Mouse (Mus musculus): ENCODE results near the gene Chrm3. TPM values are rescaled to one million over a fixed set of nuclear protein-coding genes. Genes with fewer than 3 reads are reported as not detected.

The Chrm3 gene
- total and polyA plus RNA-seq, 2 experiments from 2014 or later = 2.8 to 14.8 TPM

DNA sequence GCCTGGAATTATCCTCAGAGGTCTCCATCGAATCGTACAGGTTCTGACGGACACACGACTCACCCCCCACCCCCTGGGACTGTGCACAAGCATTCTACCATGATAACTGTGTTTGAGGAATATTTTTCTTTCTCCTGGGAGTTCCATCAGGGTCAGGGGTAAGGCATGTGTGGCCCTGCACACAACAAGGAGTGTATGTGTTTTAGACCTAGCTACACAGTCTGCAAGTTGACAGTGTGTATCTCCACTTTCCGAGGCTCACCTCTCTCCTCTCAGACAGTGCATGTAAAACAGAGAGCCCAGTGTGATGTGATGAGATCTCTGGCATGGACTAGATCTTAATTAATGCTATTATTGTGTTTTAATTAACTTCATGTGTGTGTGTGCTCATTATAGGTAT, 472.4 kb downstream of the Chrm3 start:
- ATAC-seq = no peak
- no peak overlapping the region for H3K4me2 ChIP-seq (ENCODE audit: low read depth)
- H3K36me3 ChIP-seq (ENCODE audit: insufficient read depth) = no peaks in the 10 kb centered on the region
- no peak overlapping the region for H3K9ac ChIP-seq
- H3K4me3 ChIP-seq (ENCODE audit: low read depth, low read length) = no peak overlapping the region
- H3K9me3 ChIP-seq (ENCODE audit: low read length) = no peaks in the 10 kb centered on the region
- H3K27ac ChIP-seq (ENCODE audit: low read depth, low read length) = no peak overlapping the region
- no peaks in the 10 kb centered on the region for H3K4me1 ChIP-seq (ENCODE audit: insufficient read depth)
- H3K27me3 ChIP-seq (ENCODE audit: insufficient read depth, low read length) = no peaks in the 10 kb centered on the region
- WGBS = 83% methylated on average over 5 of the region's 5 CpGs
- no peak for DNase-seq
- TF ChIP-seq CTCF (IDR thresholded peaks at IDR 0.05; ENCODE audit: low read depth) = no peak

DNA sequence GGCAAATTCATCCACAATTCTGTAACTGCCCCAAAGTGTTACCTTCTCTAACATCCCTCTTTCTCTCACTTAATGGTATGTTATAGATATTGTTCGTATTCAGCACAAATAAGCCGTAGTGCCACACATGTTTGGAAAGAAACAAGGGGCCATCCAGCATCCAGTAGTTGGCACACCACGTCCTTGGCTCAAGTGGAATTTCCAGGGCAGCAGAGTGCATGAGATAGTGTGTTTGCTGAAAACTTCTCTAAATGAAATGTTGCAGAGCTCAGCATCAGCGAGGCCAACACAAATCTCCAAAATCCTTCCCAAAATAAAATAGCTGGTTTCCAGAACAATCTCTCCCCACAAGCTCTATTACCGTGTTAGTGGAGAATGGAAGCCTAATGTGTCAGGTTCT, 473.4 kb downstream of the Chrm3 start:
- no peaks in the 10 kb centered on the region for H3K9me3 ChIP-seq (ENCODE audit: low read length)
- WGBS = 83% methylated on average over 5 of the region's 5 CpGs
- DNase-seq = no peak

DNA sequence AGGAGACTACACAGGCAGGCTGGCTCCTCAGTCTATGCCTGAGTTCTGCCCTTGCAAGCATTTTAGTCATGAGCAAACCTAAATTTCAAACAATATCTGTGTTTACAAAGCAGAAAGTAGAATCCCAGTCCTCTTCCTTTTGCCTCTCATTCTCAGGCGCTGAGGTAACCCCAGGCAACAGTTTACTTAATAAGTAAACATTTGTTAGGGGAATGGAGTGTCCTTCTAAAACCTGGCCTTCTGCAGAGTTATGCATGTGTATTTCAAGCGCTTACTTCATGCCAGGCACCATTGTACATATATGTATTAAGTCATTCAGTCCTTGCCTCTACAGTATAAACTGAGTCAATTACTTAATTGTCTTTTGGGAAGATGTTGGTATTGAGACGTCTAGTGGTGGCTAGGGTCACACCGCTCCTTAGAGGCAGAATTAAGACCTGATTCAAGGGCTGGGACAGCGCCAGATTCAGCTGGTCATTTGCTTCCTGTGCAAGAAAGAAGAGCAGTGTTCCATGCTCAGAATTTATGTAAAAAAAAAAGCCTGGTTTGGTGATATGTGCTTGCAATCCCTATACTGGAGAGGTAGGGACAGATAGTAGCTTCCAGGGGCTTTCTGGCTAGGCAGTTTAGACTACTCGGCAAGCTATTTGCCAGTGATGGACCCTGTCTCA, 474.0 kb downstream of the Chrm3 start:
- H3K27ac ChIP-seq (ENCODE audit: low read depth, low read length) = no peak overlapping the region
- DNase-seq (no peak), ATAC-seq (no peak)
- no peak overlapping the region for H3K9ac ChIP-seq
- 79% methylated on average over 6 of the region's 6 CpGs for WGBS
- H3K9me3 ChIP-seq (ENCODE audit: low read length) = no peaks in the 10 kb centered on the region
- no peak overlapping the region for H3K4me2 ChIP-seq (ENCODE audit: low read depth)
- H3K27me3 ChIP-seq (ENCODE audit: insufficient read depth, low read length) = no peaks in the 10 kb centered on the region
- no peak overlapping the region for H3K4me3 ChIP-seq (ENCODE audit: low read depth, low read length)
- no peak for TF ChIP-seq CTCF (IDR thresholded peaks at IDR 0.05; ENCODE audit: low read depth)
- no peaks in the 10 kb centered on the region for H3K4me1 ChIP-seq (ENCODE audit: insufficient read depth)
- no peaks in the 10 kb centered on the region for H3K36me3 ChIP-seq (ENCODE audit: insufficient read depth)

More for the DNA sequence above, 473.4 kb downstream of the Chrm3 start:
- Histone ChIP-seq H3K4me3 (ENCODE audit: low read depth, low read length) (no peak overlapping the region), H3K36me3 (ENCODE audit: insufficient read depth) (no peaks in the 10 kb centered on the region), H3K4me2 (ENCODE audit: low read depth) (no peak overlapping the region), H3K4me1 (ENCODE audit: insufficient read depth) (no peaks in the 10 kb centered on the region), H3K9ac (no peak overlapping the region), H3K27me3 (ENCODE audit: insufficient read depth, low read length) (no peaks in the 10 kb centered on the region), H3K27ac (ENCODE audit: low read depth, low read length) (no peak overlapping the region)
- no peak for TF ChIP-seq CTCF (IDR thresholded peaks at IDR 0.05; ENCODE audit: low read depth)
- ATAC-seq = no peak

DNA sequence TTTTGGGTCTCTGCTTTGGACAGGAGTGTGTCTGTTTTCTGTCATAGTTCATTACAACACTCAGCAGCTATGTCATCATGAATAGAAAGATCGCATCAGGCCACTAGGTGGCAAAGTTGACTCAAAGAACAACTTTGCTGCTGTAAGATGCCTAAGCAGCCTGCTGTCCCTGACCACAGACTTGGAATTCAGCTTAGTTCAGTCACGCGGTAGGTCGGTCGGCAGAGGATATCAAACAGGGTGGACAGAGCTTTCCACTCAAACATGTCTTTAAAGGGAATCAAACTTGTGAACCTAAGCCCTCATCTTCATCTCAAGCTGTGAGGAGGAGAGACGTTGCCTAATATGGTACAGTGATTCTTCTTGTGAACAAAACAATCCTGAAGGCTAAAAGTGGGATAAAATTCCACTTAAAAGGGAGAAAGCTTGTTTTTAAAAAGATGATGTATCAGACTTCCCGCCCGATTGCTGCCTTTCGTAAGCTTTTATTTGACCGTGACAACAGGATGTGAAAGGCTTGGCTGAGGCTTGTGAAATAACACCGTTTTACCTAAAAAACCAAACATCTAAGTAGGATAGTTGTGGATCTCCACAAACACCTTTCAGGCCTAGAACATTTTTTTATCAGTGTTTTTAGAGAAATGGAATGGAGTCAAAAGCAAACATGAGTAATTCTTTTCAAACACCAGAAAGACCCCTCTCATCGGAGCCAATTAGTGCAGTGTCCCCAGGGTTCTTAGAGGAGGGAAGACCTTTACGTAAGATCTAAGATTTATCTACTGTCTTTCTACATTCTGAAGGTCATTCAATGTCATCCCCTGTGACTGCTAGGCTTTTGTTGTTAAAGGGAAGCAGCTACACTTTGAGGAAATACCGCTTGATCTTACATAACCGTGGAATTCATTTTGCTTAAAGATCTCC, 478.0 kb downstream of the Chrm3 start:
- ATAC-seq = peak; percentile 92
- TF ChIP-seq CTCF (IDR thresholded peaks at IDR 0.05; ENCODE audit: low read depth) = peak; percentile 84
- WGBS = 46% methylated on average over 15 of the region's 15 CpGs

DNA sequence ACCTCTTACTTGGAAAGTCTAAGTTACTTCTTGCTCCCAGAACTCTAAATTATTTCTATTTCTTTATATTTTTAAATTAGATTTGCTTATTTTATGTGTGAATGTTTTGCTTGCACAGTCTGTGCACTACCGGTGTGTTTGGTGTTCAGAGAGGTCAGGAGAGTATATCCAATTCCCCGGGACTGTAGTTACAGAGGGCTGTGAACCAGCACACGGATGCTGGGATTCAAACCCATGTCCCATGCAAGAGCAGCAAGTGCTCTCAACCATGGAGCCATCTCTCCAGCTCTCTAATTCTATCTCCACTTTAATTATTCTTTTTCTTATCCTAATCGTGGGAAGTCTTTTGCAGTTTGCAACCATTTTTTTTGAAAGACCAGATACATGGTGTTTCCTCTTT, 478.7 kb downstream of the Chrm3 start:
- Histone ChIP-seq H3K9me3 (ENCODE audit: low read length) (no peaks in the 10 kb centered on the region), H3K36me3 (ENCODE audit: insufficient read depth) (no peaks in the 10 kb centered on the region), H3K9ac (no peak overlapping the region), H3K4me2 (ENCODE audit: low read depth) (no peak overlapping the region), H3K27me3 (ENCODE audit: insufficient read depth, low read length) (no peaks in the 10 kb centered on the region), H3K27ac (ENCODE audit: low read depth, low read length) (no peak overlapping the region), H3K4me1 (ENCODE audit: insufficient read depth) (no peaks in the 10 kb centered on the region), H3K4me3 (ENCODE audit: low read depth, low read length) (no peak overlapping the region)
- TF ChIP-seq CTCF (IDR thresholded peaks at IDR 0.05; ENCODE audit: low read depth) = no peak
- no peak for ATAC-seq
- WGBS = 63% methylated on average over 4 of the region's 4 CpGs
- no peak for DNase-seq

More for the DNA sequence above, 478.0 kb downstream of the Chrm3 start:
- no peaks in the 10 kb centered on the region for H3K9me3 ChIP-seq (ENCODE audit: low read length)
- H3K36me3 ChIP-seq (ENCODE audit: insufficient read depth) = no peaks in the 10 kb centered on the region
- no peaks in the 10 kb centered on the region for H3K27me3 ChIP-seq (ENCODE audit: insufficient read depth, low read length)
- no peak overlapping the region for H3K27ac ChIP-seq (ENCODE audit: low read depth, low read length)
- peak; percentile 84 for DNase-seq
- H3K4me2 ChIP-seq (ENCODE audit: low read depth) = no peak overlapping the region
- H3K4me1 ChIP-seq (ENCODE audit: insufficient read depth) = no peaks in the 10 kb centered on the region
- H3K4me3 ChIP-seq (ENCODE audit: low read depth, low read length) = no peak overlapping the region
- no peak overlapping the region for H3K9ac ChIP-seq

DNA sequence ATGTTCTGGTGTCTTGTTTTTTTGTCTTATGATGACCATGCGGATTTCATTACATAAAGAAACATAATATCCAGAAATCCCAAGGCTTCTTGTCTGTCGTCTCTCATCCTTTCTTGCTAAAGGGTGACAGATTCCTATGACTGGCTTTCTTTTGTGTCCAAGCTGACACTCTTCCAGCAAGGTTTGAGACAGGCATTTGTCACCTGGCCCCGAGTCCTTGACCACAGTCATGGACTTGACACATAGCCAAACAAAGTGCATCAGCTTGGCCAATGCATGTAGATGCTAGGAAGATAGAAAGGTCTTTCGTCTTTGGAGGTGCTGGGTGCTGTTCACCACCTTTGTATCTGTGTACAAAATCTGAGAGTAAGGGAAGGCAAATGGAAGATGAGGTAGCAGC, 480.2 kb downstream of the Chrm3 start:
- H3K36me3 ChIP-seq (ENCODE audit: insufficient read depth) = no peaks in the 10 kb centered on the region
- no peak overlapping the region for H3K9ac ChIP-seq
- no peaks in the 10 kb centered on the region for H3K9me3 ChIP-seq (ENCODE audit: low read length)
- WGBS = 85% methylated on average over 4 of the region's 4 CpGs
- H3K4me2 ChIP-seq (ENCODE audit: low read depth) = no peak overlapping the region
- no peaks in the 10 kb centered on the region for H3K4me1 ChIP-seq (ENCODE audit: insufficient read depth)
- H3K27me3 ChIP-seq (ENCODE audit: insufficient read depth, low read length) = no peaks in the 10 kb centered on the region
- H3K27ac ChIP-seq (ENCODE audit: low read depth, low read length) = no peak overlapping the region
- no peak overlapping the region for H3K4me3 ChIP-seq (ENCODE audit: low read depth, low read length)
- no peak for TF ChIP-seq CTCF (IDR thresholded peaks at IDR 0.05; ENCODE audit: low read depth)
- ATAC-seq (no peak), DNase-seq (no peak)

DNA sequence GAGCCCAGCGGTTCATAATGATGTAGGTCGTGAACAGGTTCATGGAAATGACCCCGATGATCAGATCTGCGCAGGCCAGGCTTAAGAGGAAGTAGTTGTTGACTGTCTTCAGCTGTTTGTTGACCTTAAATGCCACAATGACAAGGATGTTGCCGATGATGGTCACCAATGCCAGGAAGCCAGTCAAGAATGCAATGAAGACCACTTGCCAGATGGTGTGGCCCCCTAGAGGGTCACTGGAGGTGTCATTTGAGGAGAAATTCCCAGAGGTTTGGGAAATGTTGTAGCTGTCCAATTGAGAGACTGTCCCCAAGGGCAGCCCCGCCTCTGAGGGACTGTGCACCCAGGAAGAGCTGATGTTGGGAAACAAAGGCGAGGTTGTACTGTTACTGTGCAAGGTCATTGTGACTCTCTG, 482.0 kb downstream of the Chrm3 start:
- 92% methylated on average over 7 of the region's 7 CpGs for WGBS
- no peak overlapping the region for H3K4me3 ChIP-seq (ENCODE audit: low read depth, low read length)
- no peak for TF ChIP-seq CTCF (IDR thresholded peaks at IDR 0.05; ENCODE audit: low read depth)
- H3K9me3 ChIP-seq (ENCODE audit: low read length) = no peaks in the 10 kb centered on the region
- ATAC-seq = no peak
- no peak for DNase-seq
- no peak overlapping the region for H3K27ac ChIP-seq (ENCODE audit: low read depth, low read length)
- H3K4me1 ChIP-seq (ENCODE audit: insufficient read depth) = no peaks in the 10 kb centered on the region
- no peak overlapping the region for H3K9ac ChIP-seq
- H3K4me2 ChIP-seq (ENCODE audit: low read depth) = no peak overlapping the region
- H3K36me3 ChIP-seq (ENCODE audit: insufficient read depth) = no peaks in the 10 kb centered on the region
- H3K27me3 ChIP-seq (ENCODE audit: insufficient read depth, low read length) = no peaks in the 10 kb centered on the region
